ENCODE assay signal across 12 mouse cellular contexts in the genomic region with DNA sequence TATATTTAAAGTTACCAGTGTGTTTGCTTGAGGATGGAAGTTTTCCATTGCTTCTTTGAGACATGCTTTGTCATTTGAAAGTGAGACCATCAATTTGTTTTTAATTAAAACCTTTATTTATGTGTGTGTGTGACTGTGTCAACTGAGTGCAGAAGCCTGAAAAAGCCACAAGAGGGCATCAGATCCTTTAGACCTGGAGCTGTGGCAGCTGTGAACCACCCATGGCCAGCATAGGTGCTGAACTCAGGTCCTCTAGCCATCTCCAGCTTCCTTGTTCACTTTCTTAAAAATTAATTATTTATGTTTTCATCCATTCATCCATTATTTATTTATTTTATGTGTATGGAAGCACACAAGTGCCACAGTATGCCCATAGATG.
DNase-seq lines count a peak whose midpoint lies in the region; ATAC-seq and TF ChIP-seq lines count a peak whose summit lies in the region.
"Had no signal": no experiment of that assay in that cellular context is flagged by ENCODE, and none has a peak within 500 bp of the region (broad histone marks: within the 10 kb centered on the region; RNA-seq: fewer than 3 reads in every experiment).

No protein-coding gene starts in this region.

- H3K27me3 ChIP-seq in kidney, adult 2 months (replicated peaks; ENCODE audit: control insufficient read depth, insufficient read depth, low read length) = no peaks in the 10 kb centered on the region
- H3K27me3 ChIP-seq in kidney, embryonic 16.5 days (ENCODE audit: insufficient read depth, low read length) = no peaks in the 10 kb centered on the region

- peaks cover 6% of the 10 kb centered on the region for H3K4me1 ChIP-seq in kidney, adult 2 months (ENCODE audit: control insufficient read depth, insufficient read depth, low read length)
- peaks cover 42% of the 10 kb centered on the region for H3K4me1 ChIP-seq in kidney, embryonic 16.5 days (ENCODE audit: insufficient read depth, low read length)

- TF ChIP-seq CTCF in kidney, adult 2 months (conservative IDR thresholded peaks at IDR 0.05; ENCODE audit: insufficient read depth, insufficient read length, low read depth, low read length) = peak; percentile 40

- H3K4me2 ChIP-seq in kidney, embryonic 16.5 days (replicated peaks; ENCODE audit: low read depth, low read length) = no peak overlapping the region

- H3K27ac ChIP-seq in kidney, adult 2 months (ENCODE audit: insufficient read depth, low read depth, low read length) = no peak overlapping the region
- H3K27ac ChIP-seq in kidney, embryonic 16.5 days (ENCODE audit: low read length) = no peak overlapping the region

- no peak for DNase-seq in kidney, adult 2 months
- no peak for DNase-seq in kidney, postnatal 4 days
- DNase-seq in 416B (ENCODE audit: low read depth) = peak; percentile 48
- DNase-seq in R1 (ENCODE audit: low read depth, low spot score) = peak; percentile 37
- DNase-seq in lung, postnatal 36 days = peak; percentile 43
- no peak for DNase-seq in right cerebral cortex, adult 18-20 months
- DNase-seq: adrenal gland, postnatal 14 days; cerebellum, postnatal 10 days; kidney, adult 9 months; midbrain, embryonic 14.5 days had no signal

- no peaks in the 10 kb centered on the region for H3K36me3 ChIP-seq in kidney, adult 2 months (ENCODE audit: control insufficient read depth, insufficient read depth, low read length)
- no peaks in the 10 kb centered on the region for H3K36me3 ChIP-seq in kidney, embryonic 16.5 days (ENCODE audit: insufficient read depth, low read length)

- TF ChIP-seq POLR2A in kidney, adult 2 months (IDR thresholded peaks at IDR 0.05; ENCODE audit: low read depth, low read length) = no peak

- H3K9ac ChIP-seq in kidney, embryonic 16.5 days (replicated peaks; ENCODE audit: low read length) = no peak overlapping the region

- H3K4me3 ChIP-seq in kidney, adult 2 months (ENCODE audit: insufficient read depth, low read depth, low read length) = no peak overlapping the region
- H3K4me3 ChIP-seq in kidney, embryonic 16.5 days (ENCODE audit: low read length) = no peak overlapping the region

- no peak for ATAC-seq in inflammation-experienced regulatory T-cells, adult 6 months
- ATAC-seq in kidney, embryonic 16.5 days (ENCODE audit: low FRiP score, low TSS enrichment) = no peak

- no peaks in the 10 kb centered on the region for H3K9me3 ChIP-seq in kidney, embryonic 16.5 days (ENCODE audit: low read length)

Comparison
In these comparisons a context has a peak if more than half of its experiments do, and no peak if none do; other contexts are left out.
1. DNase-seq: peak in 416B (single experiment), R1 (single experiment) and lung, postnatal 36 days (single experiment); none in kidney, adult 2 months (single experiment), kidney, postnatal 4 days (0 of 2) and right cerebral cortex, adult 18-20 months (single experiment).